Mouse (Mus musculus) MN1 (cell line): ENCODE measurements around the gene Pecam1.

Experiments used
- DNase-seq: peaks from one replicate; pipeline ENCODE4 v3.0.0-alpha.2; 2016; ENCODE audit warnings: low spot score

Pecam1 gene

GRCm38 (mm10) chr11:106750121-106750751 is at the start of gene Pecam1:
Gene Pecam1 (minus strand): TSS chr11:106750628.
- DNase-seq = no peak

- no peak for DNase-seq
Observed at GRCm38 (mm10) chr11:106795679-106796078, 45.3 kb upstream of the Pecam1 start.

- no peak for DNase-seq
Observed at GRCm38 (mm10) chr11:106793846-106794245, 43.4 kb upstream of the Pecam1 start.

GRCm38 (mm10) chr11:106789649-106790048 is 39.2 kb upstream of the Pecam1 start:
- peak; percentile 69 for DNase-seq

- DNase-seq = peak; percentile 97
Observed at GRCm38 (mm10) chr11:106788775-106789459, 38.5 kb upstream of the Pecam1 start, which contains the start of the genes Ddx5 and Cep95. Gene Ddx5 (minus strand): TSS chr11:106789185. Gene Cep95 (plus strand): TSS chr11:106789252.

GRCm38 (mm10) chr11:106788026-106788774 is 37.8 kb upstream of the Pecam1 start:
- DNase-seq = peak; percentile 97

- peak; percentile 87 for DNase-seq
Observed at GRCm38 (mm10) chr11:106787131-106788025, 37.0 kb upstream of the Pecam1 start.

GRCm38 (mm10) chr11:106785043-106785442 is 34.6 kb upstream of the Pecam1 start:
- DNase-seq = peak; percentile 18

GRCm38 (mm10) chr11:106784476-106784875 is 34.0 kb upstream of the Pecam1 start:
- peak; percentile 19 for DNase-seq

GRCm38 (mm10) chr11:106782841-106783764 is 32.7 kb upstream of the Pecam1 start:
- DNase-seq = peak; percentile 49

- peak; percentile 21 for DNase-seq
Observed at GRCm38 (mm10) chr11:106782271-106782670, 31.8 kb upstream of the Pecam1 start.

- DNase-seq = peak; percentile 30
Observed at GRCm38 (mm10) chr11:106780590-106781220, 30.3 kb upstream of the Pecam1 start.

- no peak for DNase-seq
Observed at GRCm38 (mm10) chr11:106780089-106780425, 29.6 kb upstream of the Pecam1 start.

- DNase-seq = peak; percentile 92
Observed at GRCm38 (mm10) chr11:106779388-106780088, 29.1 kb upstream of the Pecam1 start, which contains the start of gene Polg2. Gene Polg2 (minus strand): TSS chr11:106779537.

- DNase-seq = no peak
Observed at GRCm38 (mm10) chr11:106778589-106779387, 28.4 kb upstream of the Pecam1 start.

- no peak for DNase-seq
Observed at GRCm38 (mm10) chr11:106778132-106778531, 27.7 kb upstream of the Pecam1 start.

- DNase-seq = peak; percentile 12
Observed at GRCm38 (mm10) chr11:106777395-106777794, 27.0 kb upstream of the Pecam1 start.

- no peak for DNase-seq
Observed at GRCm38 (mm10) chr11:106776960-106777359, 26.5 kb upstream of the Pecam1 start.

- no peak for DNase-seq
Observed at GRCm38 (mm10) chr11:106773061-106773460, 22.6 kb upstream of the Pecam1 start.
